In genomic region chrX:134964546-134964945, GRCm38 (mm10) we compare ENCODE assay signal across 8 mouse cellular contexts. TPM values are rescaled to one million over a fixed set of nuclear protein-coding genes. Genes with fewer than 3 reads are reported as not detected.
DNase-seq lines count a peak whose midpoint lies in the region; ATAC-seq and TF ChIP-seq lines count a peak whose summit lies in the region.

Gene Nxf2 (minus strand): TSS chrX:134964754.

- H3K4me1 ChIP-seq in heart, embryonic 10.5 days: no peaks in the 10 kb centered on the region
- H3K4me1 ChIP-seq in thymus, adult 2 months (replicated peaks; ENCODE audit: control insufficient read depth, insufficient read depth, low read length): no peaks in the 10 kb centered on the region
- H3K4me1 ChIP-seq in liver, embryonic 13.5 days (replicated peaks): no peaks in the 10 kb centered on the region

- no peak for DNase-seq in heart, embryonic 10.5 days (ENCODE audit: low spot score)
- no peak for DNase-seq in heart, postnatal 14 days
- no peak for DNase-seq in thymus, adult 2 months
- DNase-seq in thymus, postnatal 4 days: no peak
- no peak for DNase-seq in liver, embryonic 13.5 days
- no peak for DNase-seq in ovary, postnatal 36 days (ENCODE audit: low spot score)
- no peak for DNase-seq in layer of hippocampus, postnatal 25 days (ENCODE audit: extremely low spot score in 1 of 2, low spot score in 1 of 2)
- no peak for DNase-seq in cerebellum, adult 9-10 months

- no peak for TF ChIP-seq CTCF in thymus, adult 2 months (IDR thresholded peaks at IDR 0.05; ENCODE audit: borderline replicate concordance, control insufficient read depth, extremely low read depth, insufficient read depth, low read length, poor library complexity)

- H3K36me3 ChIP-seq in heart, embryonic 10.5 days: no peaks in the 10 kb centered on the region
- H3K36me3 ChIP-seq in thymus, adult 2 months (ENCODE audit: control insufficient read depth, insufficient read depth, low read length): no peaks in the 10 kb centered on the region
- H3K36me3 ChIP-seq in liver, embryonic 13.5 days: no peaks in the 10 kb centered on the region

- ATAC-seq in liver, embryonic 13.5 days (ENCODE audit: low read depth): no peak

- H3K4me3 ChIP-seq in heart, embryonic 10.5 days: peak within 1 kb of the TSS; percentile 54
- peak within 1 kb of the TSS; percentile 18 for H3K4me3 ChIP-seq in thymus, adult 2 months (ENCODE audit: control insufficient read depth, insufficient read depth, low read length)
- peak within 1 kb of the TSS; percentile 31 for H3K4me3 ChIP-seq in liver, embryonic 13.5 days (replicated peaks)

- no peaks in the 10 kb centered on the region for H3K27me3 ChIP-seq in heart, embryonic 10.5 days (ENCODE audit: insufficient read depth, poor library complexity, severe bottlenecking)
- H3K27me3 ChIP-seq in thymus, adult 2 months (ENCODE audit: control insufficient read depth, insufficient read depth, low read length): no peaks in the 10 kb centered on the region
- no peaks in the 10 kb centered on the region; the same call in 1 of the 2 replicates for H3K27me3 ChIP-seq in liver, embryonic 13.5 days

- no peaks in the 10 kb centered on the region for H3K9me3 ChIP-seq in heart, embryonic 10.5 days
- H3K9me3 ChIP-seq in liver, embryonic 13.5 days (replicated peaks): no peaks in the 10 kb centered on the region

- peak within 1 kb of the TSS; percentile 54 for H3K4me2 ChIP-seq in liver, embryonic 13.5 days

- H3K9ac ChIP-seq in liver, embryonic 13.5 days: no peak within 1 kb of the TSS

- intact Hi-C loops in heart, postnatal 14 days (cut with DNase I): no loop called here

- TF ChIP-seq POLR2A in thymus, adult 2 months (IDR thresholded peaks at IDR 0.05; ENCODE audit: control insufficient read depth, extremely low read depth, insufficient read depth, low read length, poor library complexity): no peak

- WGBS in heart, embryonic 10.5 days: 88% methylated on average over 19 of the region's 19 CpGs
- WGBS in thymus, adult 2 months: 98% methylated on average over 19 of the region's 19 CpGs
- WGBS in liver, embryonic 13.5 days (ENCODE audit: insufficient replicate concordance): 85% methylated on average over 19 of the region's 19 CpGs

- H3K27ac ChIP-seq in heart, embryonic 10.5 days: peak within 1 kb of the TSS; percentile 64
- no peak within 1 kb of the TSS for H3K27ac ChIP-seq in thymus, adult 2 months (ENCODE audit: control insufficient read depth, insufficient read depth, low read length)
- H3K27ac ChIP-seq in liver, embryonic 13.5 days: no peak within 1 kb of the TSS

RNA-seq across cellular contexts. Expression of gene Nxf2, which starts in this region (rescaled TPM):
- polyA plus RNA-seq in heart, embryonic 10.5 days (2016; fragmentation: Nextera tagmentation; extraction: Ambion mirVana): 0.44 and 0.59 TPM in 2 replicates
- total RNA-seq in heart, postnatal 14 days (2021): not detected
- polyA plus RNA-seq in thymus, adult 2 months (2012; rRNA removed): 0.11 TPM in 1 of 2 replicates, not detected in the other
- polyA plus RNA-seq in liver, embryonic 13.5 days (2015; fragmentation: Nextera tagmentation; extraction: Ambion mirVana): 0.33 and 0.36 TPM in 2 replicates
- total RNA-seq in layer of hippocampus, postnatal 25 days (2021): under 1 TPM in 1 of 2 experiments, not detected in 1; 0.10 TPM
